In the genomic region with DNA sequence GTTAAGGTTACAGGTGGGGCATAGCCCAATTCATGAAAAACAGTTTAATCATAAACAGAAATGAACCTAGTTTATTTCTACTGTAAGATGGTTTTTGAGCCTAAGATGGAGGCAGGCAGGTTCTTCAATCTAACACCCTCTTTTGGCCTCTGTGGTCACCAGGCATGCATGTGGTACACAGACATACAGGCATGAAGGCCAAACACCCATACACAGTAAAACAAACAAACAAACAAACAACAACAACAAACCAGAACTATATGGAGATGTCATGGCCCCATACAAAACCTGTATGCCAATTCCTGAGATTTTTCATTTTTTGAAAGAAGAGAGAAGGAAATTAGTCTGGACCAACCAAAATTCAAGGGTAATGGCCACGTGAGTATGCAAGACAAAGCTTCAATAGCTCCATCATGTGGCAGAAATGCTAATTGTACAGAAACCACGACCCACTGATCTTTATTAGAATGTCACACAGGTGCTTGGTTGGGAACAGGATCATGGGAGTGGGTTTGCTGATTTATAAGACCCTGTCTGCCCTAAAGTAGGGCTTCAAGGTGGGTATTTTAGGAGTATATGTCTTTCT, we compare ENCODE assay signal across 7 mouse cellular contexts. TPM values are rescaled to one million over a fixed set of nuclear protein-coding genes. Genes with fewer than 3 reads are reported as not detected.
DNase-seq lines count a peak whose midpoint lies in the region; ATAC-seq lines count a peak whose summit lies in the region.

No protein-coding gene starts in this region.

- H3K9ac ChIP-seq in heart, embryonic 12.5 days = no peak overlapping the region

- H3K4me2 ChIP-seq in heart, embryonic 12.5 days = no peak overlapping the region

- ATAC-seq in CD4-positive, CD25-positive, alpha-beta regulatory T cell, adult 4 months = peak; percentile 75
- peak; percentile 25; the same call in 1 of the 2 replicates for ATAC-seq in heart, embryonic 12.5 days (ENCODE audit: insufficient number of reproducible peaks, low FRiP score)
- peak; percentile 92 for ATAC-seq in megakaryocyte-erythroid progenitor cell, adult 5-6 weeks (replicated peaks; ENCODE audit: low FRiP score, low TSS enrichment, poor library complexity, severe bottlenecking)

- no peaks in the 10 kb centered on the region for H3K27me3 ChIP-seq in heart, embryonic 12.5 days (replicated peaks)

- H3K4me3 ChIP-seq in heart, embryonic 12.5 days = no peak overlapping the region

- peak; percentile 23 to 36 for DNase-seq in B cell, adult 2 months
- peak; percentile 61 for DNase-seq in cerebellum, adult 8-10 months
- peak; percentile 62 for DNase-seq in kidney, postnatal 10 days
- no peak for DNase-seq in spleen, adult 18-20 months

- no peaks in the 10 kb centered on the region for H3K36me3 ChIP-seq in heart, embryonic 12.5 days

- WGBS in heart, embryonic 12.5 days = 2% methylated on average over 2 of the region's 2 CpGs

- H3K9me3 ChIP-seq in heart, embryonic 12.5 days (replicated peaks) = no peaks in the 10 kb centered on the region

- no peak overlapping the region for H3K27ac ChIP-seq in heart, embryonic 12.5 days (ENCODE audit: poor library complexity, severe bottlenecking)

- no peaks in the 10 kb centered on the region for H3K4me1 ChIP-seq in heart, embryonic 12.5 days (replicated peaks)

RNA-seq across cellular contexts. Expression of gene Gm19426, which starts 15.2 kb away (rescaled TPM):
- not detected for polyA plus RNA-seq in CD4-positive, CD25-positive, alpha-beta regulatory T cell, adult 4 months (2017; shearing (Covaris generic))
- polyA plus RNA-seq in heart, embryonic 12.5 days (2016; fragmentation: Nextera tagmentation; extraction: Ambion mirVana) = 8.5 and 9.2 TPM in 2 replicates
- 0.98 TPM in 1 of 2 replicates, not detected in the other for total RNA-seq in megakaryocyte-erythroid progenitor cell, adult 5-6 weeks (2014; fragmentation: Nextera tagmentation)
- not detected in 2 replicates for total RNA-seq in megakaryocyte-erythroid progenitor cell, adult 5-6 weeks (2017)

RNA-seq across cellular contexts. Expression of gene Serping1, which starts 16.6 kb away (rescaled TPM):
- not detected for polyA plus RNA-seq in CD4-positive, CD25-positive, alpha-beta regulatory T cell, adult 4 months (2017; shearing (Covaris generic))
- polyA plus RNA-seq in heart, embryonic 12.5 days (2016; fragmentation: Nextera tagmentation; extraction: Ambion mirVana) = 32.2 and 32.8 TPM in 2 replicates
- total RNA-seq in megakaryocyte-erythroid progenitor cell, adult 5-6 weeks (2014; fragmentation: Nextera tagmentation) = not detected in 2 replicates
- not detected in 2 replicates for total RNA-seq in megakaryocyte-erythroid progenitor cell, adult 5-6 weeks (2017)

RNA-seq across cellular contexts. Expression of gene Ypel4, which starts 24.8 kb away (rescaled TPM):
- polyA plus RNA-seq in CD4-positive, CD25-positive, alpha-beta regulatory T cell, adult 4 months (2017; shearing (Covaris generic)) = 1 to 10 TPM; 1.3 to 2.1 TPM
- polyA plus RNA-seq in heart, embryonic 12.5 days (2016; fragmentation: Nextera tagmentation; extraction: Ambion mirVana) = 10.0 and 11.5 TPM in 2 replicates
- total RNA-seq in megakaryocyte-erythroid progenitor cell, adult 5-6 weeks (2014; fragmentation: Nextera tagmentation) = 0.39 and 1.6 TPM in 2 replicates
- 3.7 TPM in 1 of 2 replicates, not detected in the other for total RNA-seq in megakaryocyte-erythroid progenitor cell, adult 5-6 weeks (2017)

RNA-seq across cellular contexts. Expression of gene Clp1, which starts 31.5 kb away (rescaled TPM):
- 10 to 100 TPM; 50.3 to 54.6 TPM for polyA plus RNA-seq in CD4-positive, CD25-positive, alpha-beta regulatory T cell, adult 4 months (2017; shearing (Covaris generic))
- 22.7 and 23.6 TPM in 2 replicates for polyA plus RNA-seq in heart, embryonic 12.5 days (2016; fragmentation: Nextera tagmentation; extraction: Ambion mirVana)
- 35.4 and 38.0 TPM in 2 replicates for total RNA-seq in megakaryocyte-erythroid progenitor cell, adult 5-6 weeks (2014; fragmentation: Nextera tagmentation)
- 43.8 and 46.5 TPM in 2 replicates for total RNA-seq in megakaryocyte-erythroid progenitor cell, adult 5-6 weeks (2017)

RNA-seq across cellular contexts. Expression of gene Ube2l6, which starts 40.0 kb away (rescaled TPM):
- 100 to 1,000 TPM in 1 of 2 experiments, 10 to 100 TPM in 1; 89.3 to 121 TPM for polyA plus RNA-seq in CD4-positive, CD25-positive, alpha-beta regulatory T cell, adult 4 months (2017; shearing (Covaris generic))
- 90.0 and 95.3 TPM in 2 replicates for polyA plus RNA-seq in heart, embryonic 12.5 days (2016; fragmentation: Nextera tagmentation; extraction: Ambion mirVana)
- total RNA-seq in megakaryocyte-erythroid progenitor cell, adult 5-6 weeks (2014; fragmentation: Nextera tagmentation) = 37.2 and 56.9 TPM in 2 replicates
- 35.3 and 56.3 TPM in 2 replicates for total RNA-seq in megakaryocyte-erythroid progenitor cell, adult 5-6 weeks (2017)

Comparison
In these comparisons a context has a peak if more than half of its experiments do, and no peak if none do; other contexts are left out.
1. DNase-seq: peak in B cell, adult 2 months (2 of 2), cerebellum, adult 8-10 months (single experiment) and kidney, postnatal 10 days (single experiment); none in spleen, adult 18-20 months (0 of 2).
2. ATAC-seq: peak in every context shown above with its lines; median percentile 92 in megakaryocyte-erythroid progenitor cell, adult 5-6 weeks; 75 in CD4-positive, CD25-positive, alpha-beta regulatory T cell, adult 4 months; 25 in heart, embryonic 12.5 days.
3. RNA of gene Serping1, which starts 16.6 kb away (polyA plus RNA-seq): 32.2 to 32.8 TPM in heart, embryonic 12.5 days; not detected in CD4-positive, CD25-positive, alpha-beta regulatory T cell, adult 4 months; every median in the first group is over 10 times any median in the second.